Mouse (Mus musculus): ENCODE data around the gene Fbxo21. TPM values are rescaled to one million over a fixed set of nuclear protein-coding genes. Genes with fewer than 3 reads are reported as not detected.

Fbxo21 gene
- total RNA-seq, 2 experiments from 2014 or later: 124 to 130 TPM

DNA sequence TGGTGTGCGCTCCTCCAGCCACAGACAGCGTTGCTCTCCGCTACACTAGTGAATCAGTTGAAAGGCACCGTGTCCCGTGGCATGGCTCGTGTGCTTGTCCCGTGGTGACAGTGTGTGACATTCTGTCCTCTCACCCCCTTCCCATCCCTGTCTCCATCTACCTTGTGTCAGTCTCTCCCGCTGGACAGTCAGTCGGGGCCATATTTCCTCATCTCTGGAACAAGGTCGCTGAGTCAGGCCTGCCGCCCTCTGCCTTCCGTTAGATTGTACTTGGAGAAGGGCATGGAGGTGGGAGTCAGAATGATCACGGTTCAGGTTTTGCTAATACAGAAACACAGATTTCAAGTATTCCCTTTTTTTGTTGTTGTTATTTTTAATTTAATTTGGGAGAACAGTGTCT is 31.8 kb downstream of the Fbxo21 start:
- intact Hi-C loops (cut with DNase I): no loop called here
- DNase-seq (ENCODE audit: extremely low spot score in 1 of 2, low spot score in 2 of 2): no peak

DNA sequence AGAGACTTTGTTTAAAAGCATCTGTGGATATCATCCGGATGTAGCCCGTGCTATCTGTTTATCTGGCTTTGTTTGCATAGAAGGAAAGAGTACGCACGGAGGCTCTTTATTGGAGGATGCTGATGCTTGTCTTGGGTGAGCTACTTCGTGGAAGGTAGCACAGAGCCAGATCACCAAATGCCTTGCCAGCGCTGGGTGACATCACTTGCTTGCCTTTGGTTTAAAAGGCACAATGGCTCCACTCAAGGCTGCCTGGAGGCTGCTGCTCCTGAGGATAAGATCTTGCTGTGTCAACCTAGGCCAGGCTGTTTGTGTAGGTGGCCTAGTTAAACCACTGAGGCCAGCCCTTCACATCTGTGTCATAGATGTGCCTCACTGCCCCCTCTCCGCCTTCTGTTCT is 34.3 kb downstream of the Fbxo21 start:
- DNase-seq (ENCODE audit: extremely low spot score in 1 of 2, low spot score in 2 of 2): no peak
- intact Hi-C loops (cut with DNase I): loop anchor here (10.0 kb wide), 1 partner anchor 154 kb away; the partner anchor contains the start of gene Hrk

DNA sequence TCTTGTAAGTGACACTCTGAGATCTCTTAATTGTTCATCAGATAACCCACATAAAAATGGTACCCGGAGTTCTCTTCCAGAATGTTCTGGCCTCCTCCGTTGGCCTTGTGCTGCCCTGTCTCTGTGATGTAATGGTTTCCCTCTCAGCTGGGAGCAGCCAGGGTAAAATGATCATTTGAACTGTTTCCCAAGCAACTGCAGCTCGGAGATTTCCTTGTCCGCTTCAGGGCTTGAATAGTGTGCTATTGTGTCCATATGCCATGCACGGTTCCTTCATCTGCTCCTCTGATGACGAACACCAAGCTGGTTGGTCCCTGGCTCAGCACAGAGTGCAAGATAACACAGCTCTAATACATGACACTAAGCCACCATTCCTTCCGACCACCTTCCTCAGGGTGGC is 35.3 kb downstream of the Fbxo21 start:
- intact Hi-C loops (cut with DNase I): loop anchor here (10.0 kb wide), 1 partner anchor 153 kb away; the partner anchor contains the start of gene Hrk
- DNase-seq (ENCODE audit: extremely low spot score in 1 of 2, low spot score in 2 of 2): no peak

DNA sequence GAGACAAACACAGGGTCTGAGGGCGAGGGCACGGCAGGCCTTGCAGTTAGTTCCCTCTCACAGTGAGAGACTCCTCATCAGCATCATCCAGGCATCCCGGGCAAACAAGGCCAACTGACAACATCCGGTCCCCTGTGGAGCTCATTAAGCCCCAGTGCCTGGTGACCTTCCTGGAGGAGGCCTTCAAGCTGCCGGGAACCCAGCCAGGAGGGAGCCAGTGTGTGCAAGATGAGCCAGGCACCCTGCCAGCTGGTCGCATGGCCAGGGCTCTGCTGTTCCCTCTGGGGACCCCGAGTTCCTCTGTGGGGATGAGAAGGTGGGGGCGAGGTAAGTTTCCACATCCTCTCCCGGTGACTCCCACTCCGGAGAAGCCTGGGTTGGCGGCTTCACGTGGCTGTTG is 38.5 kb downstream of the Fbxo21 start:
- peak in 1 of 2 experiments; percentile 89 for DNase-seq (ENCODE audit: extremely low spot score in 1 of 2, low spot score in 2 of 2)
- intact Hi-C loops (cut with DNase I): loop anchor here (5.0 to 10.0 kb wide), 2 partner anchors 47 to 150 kb away; partner anchors contain the start of gene Hrk

DNA sequence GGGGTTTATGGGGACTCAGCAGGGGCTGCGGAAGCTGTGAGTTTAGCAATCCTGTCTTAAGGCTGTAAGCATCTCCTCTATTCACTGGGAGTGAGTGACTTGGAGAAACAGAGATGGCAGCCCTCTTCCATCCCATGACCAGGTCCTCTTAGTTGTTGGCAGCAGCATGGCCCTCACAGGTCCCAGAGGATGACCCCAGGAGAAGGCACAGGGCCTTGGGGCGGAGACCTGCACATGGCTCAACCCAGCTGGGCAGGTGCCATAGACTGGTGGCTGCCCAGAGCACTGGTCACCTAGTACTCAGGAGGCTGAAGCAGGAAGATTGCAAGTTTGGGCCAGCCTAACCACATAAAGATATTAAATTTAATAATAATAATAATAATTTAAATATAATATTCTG is 39.1 kb downstream of the Fbxo21 start:
- no peak for DNase-seq (ENCODE audit: extremely low spot score in 1 of 2, low spot score in 2 of 2)
- intact Hi-C loops (cut with DNase I): loop anchor here (5.0 to 10.0 kb wide), 2 partner anchors 47 to 149 kb away; partner anchors contain the start of gene Hrk

DNA sequence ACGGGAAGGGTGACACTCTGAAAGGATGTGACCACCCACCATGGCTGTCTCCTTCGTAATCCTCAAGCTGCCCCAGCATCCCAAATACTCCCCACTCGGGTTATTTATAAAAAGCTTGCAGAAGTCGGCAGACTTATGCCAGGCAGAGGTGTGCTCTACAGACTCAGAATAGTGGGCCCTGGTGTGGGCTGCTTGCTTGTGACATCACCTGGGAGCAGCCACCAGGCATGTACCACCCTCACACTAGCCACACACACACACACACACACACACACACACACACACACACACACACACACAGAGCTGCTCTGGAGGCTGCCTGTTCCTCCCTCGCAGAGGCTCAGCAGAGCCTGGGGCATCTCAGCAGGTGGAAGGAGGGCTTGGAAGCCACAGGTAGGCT is 41.0 kb downstream of the Fbxo21 start:
- no peak for DNase-seq (ENCODE audit: extremely low spot score in 1 of 2, low spot score in 2 of 2)
- intact Hi-C loops (cut with DNase I): loop anchor here (5.0 to 10.0 kb wide), 2 partner anchors 45 to 147 kb away; partner anchors contain the start of gene Hrk

DNA sequence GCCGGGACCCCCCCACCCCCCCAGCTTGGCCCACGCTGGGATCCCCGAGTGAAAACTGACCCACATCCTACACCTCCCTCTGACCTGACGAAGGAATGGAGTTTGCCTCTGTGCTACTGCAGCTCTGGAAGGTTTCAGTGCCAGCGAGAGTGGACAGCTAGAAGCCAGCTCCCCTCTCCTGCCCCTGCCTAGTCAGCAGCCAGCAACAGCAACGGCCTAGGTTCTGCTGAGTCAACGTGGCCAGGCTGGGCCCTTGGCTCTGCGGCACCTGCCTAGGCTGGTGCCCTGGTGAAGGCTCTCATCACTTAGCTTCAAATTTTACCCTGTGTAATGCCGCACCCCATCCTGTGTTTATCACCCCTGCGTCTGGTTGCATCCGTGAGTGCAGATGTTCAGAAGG is 43.4 kb downstream of the Fbxo21 start:
- intact Hi-C loops (cut with DNase I): loop anchor here (5.0 to 10.0 kb wide), 2 partner anchors 42 to 145 kb away; partner anchors contain the start of gene Hrk

DNA sequence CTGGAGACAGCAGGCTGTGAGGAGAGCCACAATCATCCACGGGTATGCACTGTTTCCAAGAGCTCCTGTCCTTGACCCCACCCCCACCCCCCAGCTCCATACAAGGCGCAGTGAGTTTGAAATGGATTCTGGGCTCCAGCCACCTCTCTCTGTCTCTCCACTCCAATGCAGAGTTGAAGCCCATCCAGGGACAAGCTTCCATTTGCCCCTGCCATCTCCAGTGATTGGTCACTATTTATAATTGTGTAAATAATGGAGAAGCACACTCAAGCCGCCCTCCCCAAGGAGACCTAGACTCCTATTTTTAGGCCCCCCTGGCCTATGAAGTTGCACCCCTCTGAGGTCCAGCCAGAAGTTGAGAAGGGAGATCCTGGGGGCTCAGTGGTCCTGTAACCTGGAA is 46.5 kb downstream of the Fbxo21 start:
- no peak for DNase-seq (ENCODE audit: extremely low spot score in 1 of 2, low spot score in 2 of 2)
- intact Hi-C loops (cut with DNase I): no loop called here

More for the DNA sequence above, 43.4 kb downstream of the Fbxo21 start:
- no peak for DNase-seq (ENCODE audit: extremely low spot score in 1 of 2, low spot score in 2 of 2)

DNA sequence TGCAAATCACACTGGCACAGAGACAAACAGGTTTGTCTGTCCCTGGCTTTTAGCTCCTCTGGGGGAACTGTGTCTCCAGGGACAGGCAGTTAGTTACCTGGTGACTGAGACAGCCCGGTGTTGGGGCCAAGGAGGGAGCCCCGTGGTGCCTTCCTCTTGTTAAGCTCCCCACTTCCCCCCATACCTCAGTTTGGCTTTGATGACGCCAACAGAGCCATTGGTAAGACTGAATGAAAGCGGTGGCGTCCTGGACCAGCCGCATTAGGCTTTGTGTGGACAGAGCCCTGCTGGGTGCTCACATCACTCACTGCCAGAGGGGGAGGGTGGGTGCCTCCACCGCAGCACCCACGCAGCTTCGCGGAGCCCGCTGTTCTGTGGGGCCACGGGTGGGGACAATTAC is 49.4 kb downstream of the Fbxo21 start:
- intact Hi-C loops (cut with DNase I): no loop called here

DNA sequence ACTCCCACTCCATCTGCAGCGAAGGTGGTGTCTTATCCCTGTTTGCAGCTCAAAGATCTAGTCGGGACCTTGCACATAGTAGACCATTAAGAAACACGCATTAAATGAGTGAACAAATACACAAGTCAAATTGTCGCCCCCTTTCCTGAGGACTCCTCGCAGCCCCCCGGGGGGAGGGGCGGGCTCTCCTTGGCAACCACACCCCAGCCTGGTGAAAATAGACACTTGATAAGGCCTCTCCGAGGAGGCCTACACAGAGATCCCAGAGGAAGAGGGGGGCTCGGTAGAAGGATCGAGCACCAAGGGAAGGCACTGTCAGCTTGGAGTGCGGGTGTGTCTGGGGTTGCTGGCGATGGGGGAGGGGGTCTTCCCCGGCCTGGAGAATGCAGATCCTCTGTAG is 49.8 kb downstream of the Fbxo21 start:
- intact Hi-C loops (cut with DNase I): no loop called here
- no peak for DNase-seq (ENCODE audit: extremely low spot score in 1 of 2, low spot score in 2 of 2)

More for the DNA sequence above, 49.4 kb downstream of the Fbxo21 start:
- no peak for DNase-seq (ENCODE audit: extremely low spot score in 1 of 2, low spot score in 2 of 2)

DNA sequence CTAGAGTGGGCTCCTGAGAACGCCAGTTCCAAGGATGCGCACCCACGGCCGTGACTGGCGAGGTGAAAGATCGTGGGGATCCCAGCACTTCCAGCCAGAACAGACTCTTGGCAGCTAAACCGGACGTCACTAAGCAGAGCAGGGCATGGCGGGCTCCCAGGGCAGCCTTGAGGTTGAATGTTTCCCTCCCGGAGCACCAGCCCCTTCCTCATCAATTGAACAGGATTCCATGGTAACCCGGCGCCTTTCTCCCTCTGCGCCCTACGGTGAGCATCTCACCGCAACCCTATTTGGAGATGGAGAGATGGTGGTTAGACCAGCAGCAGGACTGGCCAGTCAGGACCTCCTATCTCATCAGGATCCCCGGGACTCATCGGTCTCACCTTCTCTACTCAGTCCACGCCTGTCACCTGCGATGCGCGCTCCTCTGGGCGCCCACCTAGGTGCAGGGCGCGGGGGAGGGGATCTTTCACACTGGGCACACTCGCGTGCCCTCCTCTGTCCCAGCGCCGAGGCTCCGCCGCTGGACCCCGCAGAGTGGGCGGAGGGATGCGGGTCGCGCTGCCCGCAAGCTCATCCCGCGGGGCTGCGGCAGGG is 50.7 kb downstream of the Fbxo21 start:
- DNase-seq (ENCODE audit: extremely low spot score in 1 of 2, low spot score in 2 of 2): no peak
- intact Hi-C loops (cut with DNase I): no loop called here

DNA sequence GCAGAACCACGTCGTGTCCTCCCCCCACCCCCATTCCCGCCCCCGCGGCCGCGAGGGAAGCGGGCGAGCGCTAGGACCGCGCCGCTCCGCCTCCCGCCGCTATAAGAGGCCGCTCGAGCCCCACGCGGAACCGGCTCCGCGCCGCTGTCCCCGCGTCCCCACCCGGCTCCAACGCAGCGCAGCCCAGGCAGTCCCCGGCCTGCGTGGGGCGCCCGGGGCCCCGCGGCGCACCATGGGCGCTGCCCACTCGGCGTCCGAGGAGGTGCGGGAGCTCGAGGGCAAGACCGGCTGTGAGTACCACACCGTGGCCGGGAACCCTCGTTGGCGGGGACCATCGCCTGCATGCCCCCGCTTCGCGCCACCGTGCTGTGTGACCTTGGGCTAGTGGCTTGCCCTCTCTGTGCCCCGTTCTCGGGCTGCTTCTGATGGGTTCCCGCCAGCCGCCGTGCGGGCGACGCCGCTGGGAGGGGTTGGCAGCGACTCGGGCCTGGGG is 51.2 kb downstream of the Fbxo21 start, which contains the start of gene Tesc:
Tesc (plus strand) TSS at position 46 of the 493 bp plus-strand sequence.
- intact Hi-C loops (cut with DNase I): no loop called here
- DNase-seq (ENCODE audit: extremely low spot score in 1 of 2, low spot score in 2 of 2): no peak

DNA sequence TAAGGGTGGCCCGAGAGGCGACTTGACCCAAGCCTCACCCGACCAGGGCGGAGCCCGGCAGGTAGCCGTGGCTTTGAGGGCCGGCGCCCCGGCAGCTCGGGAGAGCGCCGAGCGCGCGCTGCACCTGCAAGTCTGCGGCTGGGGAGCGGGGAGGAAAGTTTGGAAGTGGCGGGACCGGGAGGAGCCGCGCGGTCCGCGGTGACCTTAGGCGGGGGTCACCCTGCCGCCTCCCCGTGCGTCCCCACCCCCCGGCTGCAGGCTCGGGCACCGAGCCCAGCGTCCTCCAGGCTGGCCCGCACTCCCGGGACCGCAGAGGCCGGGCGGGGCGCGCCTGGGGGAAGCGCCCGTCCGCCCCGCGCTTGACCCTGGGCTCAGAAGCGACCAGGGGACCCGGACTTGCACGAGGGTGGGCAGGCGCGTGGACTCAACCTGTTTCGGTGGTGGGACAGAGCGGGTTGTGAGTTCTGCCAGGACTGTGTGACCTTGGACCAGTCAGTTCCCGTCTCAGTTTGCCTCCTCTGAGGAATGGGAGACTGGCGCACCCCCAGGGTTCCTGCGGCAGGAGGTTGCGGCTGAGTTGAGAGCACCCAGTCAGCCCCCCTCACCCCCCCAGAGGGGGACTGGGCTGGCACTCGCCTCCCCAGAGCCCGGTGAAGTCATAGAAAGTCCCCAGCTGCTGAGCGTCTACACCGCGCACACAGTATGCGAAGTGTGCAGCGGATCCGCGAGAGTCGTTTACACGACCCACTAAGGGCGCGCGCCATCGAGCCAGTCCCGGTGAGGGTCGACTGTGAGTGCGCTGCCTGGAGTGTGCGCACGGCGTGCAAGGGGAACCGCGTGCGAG is 51.9 kb downstream of the Fbxo21 start:
- intact Hi-C loops (cut with DNase I): no loop called here
- no peak for DNase-seq (ENCODE audit: extremely low spot score in 1 of 2, low spot score in 2 of 2)

DNA sequence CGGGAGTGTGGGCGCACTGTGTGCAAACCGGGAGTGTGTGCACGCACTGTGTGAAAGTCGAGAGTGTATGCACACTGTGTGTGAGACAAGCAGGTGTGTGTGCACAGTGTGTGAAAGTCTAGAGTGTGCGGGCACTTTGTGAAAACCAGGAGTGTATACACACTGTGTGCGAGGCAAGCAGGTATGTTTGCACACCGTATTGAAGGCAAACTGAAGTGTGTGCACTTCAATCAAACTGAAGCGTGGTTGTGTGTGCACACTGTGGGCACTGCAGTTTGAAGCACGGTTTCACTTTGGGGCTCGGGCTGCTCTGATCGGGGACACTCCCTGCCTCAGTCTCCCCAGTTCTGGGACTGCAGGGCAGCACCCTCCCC is 52.5 kb downstream of the Fbxo21 start:
- intact Hi-C loops (cut with DNase I): no loop called here
- DNase-seq (ENCODE audit: extremely low spot score in 1 of 2, low spot score in 2 of 2): no peak

DNA sequence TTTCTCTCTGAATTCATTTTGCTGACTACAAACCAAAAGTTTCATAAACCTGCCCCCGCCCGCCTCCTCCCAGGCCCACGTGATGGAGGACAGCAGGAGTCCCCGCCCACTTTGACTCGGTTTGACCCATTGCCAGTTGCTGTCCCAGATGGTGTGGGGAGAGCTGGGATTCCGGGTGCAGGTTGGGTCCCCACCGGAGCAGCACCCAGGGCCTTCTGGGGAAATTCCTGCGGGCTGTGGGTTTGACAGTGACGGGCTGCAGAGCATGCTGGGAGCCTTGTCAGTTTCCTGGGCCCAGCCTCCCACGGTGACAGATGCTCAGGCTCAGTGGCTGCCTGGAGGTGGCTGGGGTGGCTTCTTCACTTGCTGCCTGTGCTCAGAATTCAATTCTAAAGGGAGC is 52.9 kb downstream of the Fbxo21 start:
- peak; percentile 56 to 62 for DNase-seq (ENCODE audit: extremely low spot score in 1 of 2, low spot score in 2 of 2)
- intact Hi-C loops (cut with DNase I): no loop called here

DNA sequence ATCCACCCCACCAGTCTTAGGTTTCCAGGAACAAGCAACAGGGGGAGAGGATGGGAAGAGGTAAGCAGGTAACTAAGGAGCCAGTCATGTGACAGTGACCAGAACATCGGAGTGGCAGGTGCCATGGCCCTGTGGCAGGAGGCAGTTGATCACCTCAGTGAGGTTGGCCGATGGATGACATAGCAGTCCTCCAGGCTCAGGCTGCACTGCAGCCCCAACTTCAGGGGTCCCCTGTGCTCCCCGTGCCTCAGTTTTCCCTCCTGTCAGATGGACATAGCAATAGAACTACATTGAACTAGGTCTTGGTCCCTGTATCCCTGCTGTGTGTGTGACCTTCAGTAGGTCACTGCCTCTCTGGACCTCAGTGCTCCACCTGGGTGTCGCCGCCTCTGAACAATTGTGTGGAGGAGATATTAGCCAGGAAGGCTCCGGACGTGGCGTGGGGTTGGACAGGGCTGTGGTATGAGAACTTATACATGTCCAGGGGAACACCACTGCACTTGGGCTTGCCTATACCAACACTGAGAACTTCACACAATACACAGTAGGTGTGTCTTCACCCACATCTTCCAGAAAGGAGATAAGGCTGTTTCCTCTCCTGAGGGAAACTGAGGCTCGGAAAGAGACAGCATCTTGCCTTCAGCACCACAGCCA is 53.6 kb downstream of the Fbxo21 start:
- intact Hi-C loops (cut with DNase I): no loop called here

DNA sequence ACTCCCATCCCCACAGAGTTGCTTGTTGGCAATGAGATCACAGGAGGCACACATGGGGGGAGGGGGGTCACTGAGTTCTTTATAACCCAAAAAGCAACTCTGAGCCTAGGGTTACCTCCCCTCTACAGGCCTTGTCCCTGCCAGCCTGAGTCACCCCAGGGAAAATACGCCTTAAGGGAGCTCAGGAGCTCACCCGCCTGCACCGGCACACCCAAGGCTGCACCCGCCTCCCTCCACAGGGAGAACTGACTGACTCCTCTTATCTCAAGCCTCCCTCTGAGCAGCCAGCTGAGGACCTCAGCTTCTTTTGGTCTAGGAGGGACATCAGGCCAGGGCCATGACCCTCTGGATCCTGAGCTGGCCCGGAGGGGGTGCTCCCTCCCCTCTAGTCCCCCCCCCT is 54.5 kb downstream of the Fbxo21 start:
- intact Hi-C loops (cut with DNase I): no loop called here
- no peak for DNase-seq (ENCODE audit: extremely low spot score in 1 of 2, low spot score in 2 of 2)

More for the DNA sequence above, 53.6 kb downstream of the Fbxo21 start:
- DNase-seq (ENCODE audit: extremely low spot score in 1 of 2, low spot score in 2 of 2): no peak

DNA sequence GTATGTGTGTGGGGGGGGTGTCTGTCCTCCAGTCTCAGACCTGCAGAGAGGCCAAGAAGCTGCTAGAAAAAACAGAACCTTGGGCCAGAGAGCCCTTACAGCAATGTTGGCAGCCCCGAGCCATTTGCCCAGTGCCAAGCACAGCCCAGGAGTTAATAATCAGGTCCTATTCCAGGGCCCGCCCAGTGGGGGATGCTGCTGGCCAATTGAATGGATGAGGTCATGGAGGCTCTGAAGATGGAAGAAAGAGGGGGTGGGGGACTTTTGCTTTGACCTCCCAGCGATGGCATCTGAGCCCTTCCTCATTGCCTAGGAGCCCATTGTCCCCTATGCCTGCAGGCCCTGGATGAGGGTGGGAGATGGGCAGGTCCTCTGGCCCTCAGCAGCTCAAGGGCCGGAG is 55.0 kb downstream of the Fbxo21 start:
- DNase-seq (ENCODE audit: extremely low spot score in 1 of 2, low spot score in 2 of 2): no peak
- intact Hi-C loops (cut with DNase I): no loop called here

DNA sequence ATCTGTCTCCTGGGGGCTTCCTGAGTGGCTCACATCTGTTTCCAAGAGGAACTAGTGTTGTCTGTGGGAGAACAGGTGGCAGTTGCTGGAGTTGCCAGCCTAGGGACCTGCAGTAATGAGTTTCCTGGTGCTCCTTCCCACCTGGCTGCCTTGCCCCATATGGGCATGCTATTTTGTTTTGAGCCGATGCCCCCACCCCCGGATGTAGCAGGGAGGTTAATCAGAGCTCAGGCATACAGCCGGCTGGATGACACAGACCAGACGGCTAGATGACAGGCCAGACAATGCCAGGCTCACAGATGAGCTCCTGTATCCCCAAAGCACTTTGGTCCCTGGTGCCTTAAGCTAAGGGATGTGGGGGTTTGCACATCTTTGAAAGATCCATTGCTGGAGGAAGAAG is 56.8 kb downstream of the Fbxo21 start:
- no peak for DNase-seq (ENCODE audit: extremely low spot score in 1 of 2, low spot score in 2 of 2)
- intact Hi-C loops (cut with DNase I): no loop called here

Data from left cerebral cortex, postnatal 10 days (tissue).